Mouse (Mus musculus) neural tube, embryonic 11.5 days (tissue): Measurements from ENCODE around the gene Cldn16. TPM values are rescaled to one million over a fixed set of nuclear protein-coding genes. Genes with fewer than 3 reads are reported as not detected.

ENCODE experiments used
- ATAC-seq: fragments of 200-750 bp; cut with Nextera tagmentation; 2 replicates; pipeline ENCODE4 v1.8.0; 2017; ENCODE audit warnings: moderate number of reproducible peaks, mild to moderate bottlenecking, moderate TSS enrichment, moderate library complexity; ENCODE audit not compliant: insufficient read depth, low FRiP score, low TSS enrichment
- DNase-seq: peaks from one replicate; pipeline ENCODE4 v3.0.0-alpha.2; 2015; ENCODE audit warnings: low spot score
- H3K27ac ChIP-seq: fragments of 300-500 bp; sonication (generic); 2 replicates; pipeline ENCODE4 v1.5.1; 2014; ENCODE audit warnings: low read depth, mild to moderate bottlenecking, low read length
- H3K27me3 ChIP-seq: fragments of 300-500 bp; sonication (generic); 2 replicates; pipeline ENCODE4 v1.6.1; 2014; ENCODE audit warnings: mild to moderate bottlenecking, low read length, mixed read lengths; ENCODE audit not compliant: control insufficient read depth, insufficient read depth
- H3K36me3 ChIP-seq: fragments of 300-500 bp; sonication (generic); 2 replicates; pipeline ENCODE4 v1.6.1; 2014; ENCODE audit warnings: mild to moderate bottlenecking, low read length, moderate library complexity, mixed read lengths; ENCODE audit not compliant: control insufficient read depth, insufficient read depth
- H3K4me1 ChIP-seq: fragments of 300-500 bp; sonication (generic); 2 replicates; pipeline ENCODE4 v1.6.1; 2014; ENCODE audit warnings: low read length, mixed read lengths; ENCODE audit not compliant: control insufficient read depth, insufficient read depth
- H3K4me2 ChIP-seq: fragments of 300-500 bp; sonication (generic); 2 replicates; pipeline ENCODE4 v1.6.1; 2014; ENCODE audit warnings: low read depth, mild to moderate bottlenecking, moderate library complexity
- H3K4me3 ChIP-seq: fragments of 300-500 bp; sonication (generic); 2 replicates; pipeline ENCODE4 v1.5.1; 2014; ENCODE audit warnings: low read depth, low read length
- H3K9ac ChIP-seq: fragments of 300-500 bp; sonication (generic); 2 replicates; pipeline ENCODE4 v1.6.1; 2014; ENCODE audit warnings: mild to moderate bottlenecking, low read length
- H3K9me3 ChIP-seq: fragments of 300-500 bp; sonication (generic); 2 replicates; pipeline ENCODE4 v1.6.1; 2016; ENCODE audit warnings: low read length; ENCODE audit not compliant: control insufficient read depth
- WGBS: fragments of 180-500 bp; shearing (Covaris S2); extraction: QIAGEN DNeasy Blood & Tissue Kit; methylation state at CpG from one replicate; pipeline ENCODE4 v1.1.7; 2014; 5-methylcytosine and 5-hydroxymethylcytosine counted together
- polyA plus RNA-seq: library from polyadenylated mRNA; unstranded; fragments of >200 nt; fragmentation: Nextera tagmentation; extraction: Ambion mirVana; gene quantifications from 2 replicates; pipeline ENCODE4 v1.2.1, GENCODE M21; 2014

The Cldn16 gene
- polyA plus RNA-seq, 1 experiment from 2014 or later = not detected

DNA sequence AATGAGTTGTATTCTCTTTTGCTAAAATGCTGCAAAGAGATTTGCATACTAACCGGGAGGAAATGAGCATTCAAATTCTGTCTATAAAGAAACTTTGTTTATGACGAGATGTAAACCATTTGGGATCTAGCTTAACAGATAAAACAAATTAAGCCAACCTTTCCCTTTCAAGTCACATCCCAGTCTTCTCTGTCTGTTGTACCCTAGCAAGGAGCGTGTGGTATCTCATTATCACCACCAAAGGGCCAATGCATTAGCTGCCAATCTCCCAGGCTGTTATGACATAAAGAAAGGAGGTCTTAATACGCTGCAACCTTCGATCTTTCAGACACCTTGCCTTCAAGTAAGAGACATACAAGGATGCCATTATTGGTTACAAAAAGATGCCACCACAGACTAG, 62.9 kb downstream of the Cldn16 start:
- Histone ChIP-seq H3K4me2 (no peak overlapping the region), H3K4me3 (no peak overlapping the region), H3K4me1 (no peaks in the 10 kb centered on the region), H3K36me3 (no peaks in the 10 kb centered on the region), H3K9me3 (no peaks in the 10 kb centered on the region), H3K27me3 (no peaks in the 10 kb centered on the region), H3K27ac (no peak overlapping the region), H3K9ac (no peak overlapping the region)
- ATAC-seq = no peak
- 81% methylated on average over 5 of the region's 5 CpGs for WGBS
- no peak for DNase-seq

DNA sequence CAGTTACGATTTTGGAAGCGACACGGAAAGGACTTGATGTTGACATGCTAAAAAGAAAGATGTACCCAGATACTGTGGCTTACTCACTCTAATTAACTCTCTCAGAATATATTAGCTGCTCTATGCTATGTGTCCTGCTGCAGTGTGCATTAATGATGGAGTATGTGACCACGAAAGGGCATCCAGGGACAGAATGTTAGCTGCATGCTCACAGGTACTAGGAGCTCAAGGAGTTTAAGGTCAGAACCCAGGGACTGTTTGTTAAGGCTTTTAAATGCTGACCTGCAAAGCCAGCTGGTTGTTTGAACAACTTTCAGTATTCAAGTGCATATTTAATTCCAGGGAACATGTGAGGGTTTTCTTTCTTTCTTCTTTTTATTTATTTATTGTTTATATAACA, 63.7 kb downstream of the Cldn16 start, which contains the start of gene Tmem207:
Gene Tmem207, minus strand, starts transcription at position 101 of the 400 bp plus-strand sequence.
- Histone ChIP-seq H3K9me3 (no peaks in the 10 kb centered on the region), H3K27ac (no peak within 1 kb of the TSS), H3K4me2 (no peak within 1 kb of the TSS), H3K36me3 (no peaks in the 10 kb centered on the region), H3K27me3 (no peaks in the 10 kb centered on the region), H3K4me3 (no peak within 1 kb of the TSS), H3K9ac (no peak within 1 kb of the TSS), H3K4me1 (no peaks in the 10 kb centered on the region)
- no peak for DNase-seq
- no peak for ATAC-seq
- 84% methylated on average over 4 of the region's 4 CpGs for WGBS

GRCm38 (mm10) chr16:26527931-26528666, 65.2 kb downstream of the Cldn16 start:
- no peaks in the 10 kb centered on the region for H3K4me1 ChIP-seq
- ATAC-seq (peak; percentile 90), DNase-seq (no peak)
- no peaks in the 10 kb centered on the region for H3K9me3 ChIP-seq
- H3K9ac ChIP-seq = no peak overlapping the region
- H3K36me3 ChIP-seq = no peaks in the 10 kb centered on the region
- 67% methylated on average over 10 of the region's 10 CpGs for WGBS
- H3K4me3 ChIP-seq = no peak overlapping the region
- no peaks in the 10 kb centered on the region for H3K27me3 ChIP-seq
- H3K27ac ChIP-seq = no peak overlapping the region; the same call in 1 of the 2 replicates
- H3K4me2 ChIP-seq = no peak overlapping the region

- no peak overlapping the region for H3K4me3 ChIP-seq
- DNase-seq (no peak), ATAC-seq (no peak)
- 84% methylated on average over 1 of the region's 1 CpGs for WGBS
- H3K27ac ChIP-seq = no peak overlapping the region
- H3K9ac ChIP-seq = no peak overlapping the region
- H3K27me3 ChIP-seq = no peaks in the 10 kb centered on the region
- no peaks in the 10 kb centered on the region for H3K36me3 ChIP-seq
- H3K9me3 ChIP-seq = no peaks in the 10 kb centered on the region
- no peak overlapping the region for H3K4me2 ChIP-seq
- no peaks in the 10 kb centered on the region for H3K4me1 ChIP-seq
Observed at GRCm38 (mm10) chr16:26530451-26530850, 67.5 kb downstream of the Cldn16 start.

DNA sequence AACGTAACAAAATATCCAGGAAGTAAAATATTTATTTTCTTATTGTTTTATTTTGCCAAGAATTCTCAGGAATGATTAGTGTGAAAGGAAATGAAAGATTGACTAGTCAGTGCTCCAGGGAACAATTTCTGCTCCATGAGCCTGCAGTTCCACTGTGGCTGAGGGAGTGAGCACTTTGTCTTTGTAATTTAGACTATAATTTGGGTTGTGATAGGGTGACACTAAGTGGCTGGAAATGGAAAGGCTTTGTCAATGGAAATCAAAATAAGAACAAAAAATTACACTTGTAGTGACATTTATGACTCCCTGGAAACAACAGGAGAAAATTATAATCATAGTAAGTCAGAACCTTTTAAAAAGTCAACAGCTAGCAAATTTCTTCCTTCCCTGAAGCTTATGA, 69.4 kb downstream of the Cldn16 start:
- no peak for ATAC-seq
- no peaks in the 10 kb centered on the region for H3K27me3 ChIP-seq
- H3K36me3 ChIP-seq = no peaks in the 10 kb centered on the region
- 85% methylated on average over 1 of the region's 1 CpGs for WGBS
- no peak overlapping the region for H3K4me2 ChIP-seq
- H3K9ac ChIP-seq = no peak overlapping the region
- no peak for DNase-seq
- no peaks in the 10 kb centered on the region for H3K4me1 ChIP-seq
- no peak overlapping the region for H3K27ac ChIP-seq
- H3K9me3 ChIP-seq = no peaks in the 10 kb centered on the region
- H3K4me3 ChIP-seq = no peak overlapping the region

Other genes with a start within 250 kb of the Cldn16 start
- 2.7 and 4.8 TPM in 2 replicates for gene Cldn1, start 91.3 kb upstream of the Cldn16 start, polyA plus RNA-seq
- not detected in 2 replicates for gene Tmem207, start 63.6 kb downstream of the Cldn16 start, polyA plus RNA-seq
- 8.6 and 8.9 TPM in 2 replicates for gene Il1rap, start 118.6 kb downstream of the Cldn16 start, polyA plus RNA-seq